Mouse (Mus musculus): ENCODE data around the gene Pim3. TPM values are rescaled to one million over a fixed set of nuclear protein-coding genes. Genes with fewer than 3 reads are reported as not detected.

Gene Pim3
- total and polyA plus RNA-seq, 3 experiments = 11.4 to 26.0 (median 19.0) TPM

GRCm38 (mm10) chr15:88815196-88815700 is 46.7 kb upstream of the Pim3 start:
- Histone ChIP-seq H3K27ac (ENCODE audit: insufficient read depth, low read depth) (no peak overlapping the region), H3K9ac (ENCODE audit: insufficient read depth, low read depth) (no peak overlapping the region), H3K79me2 (replicated peaks; ENCODE audit: control insufficient read depth, extremely low read depth, insufficient read depth, poor library complexity, severe bottlenecking) (peaks cover 14% of the 10 kb centered on the region; the same call in 1 of the 2 replicates), H3K36me3 (replicated peaks in 1 of 2; ENCODE audit: control insufficient read depth in 1 of 2, insufficient read depth in 1 of 2, low read length in 1 of 2) (peaks cover 44 to 69% of the 10 kb centered on the region in 2 experiments), H3K9me3 (replicated peaks; ENCODE audit: low read length) (no peaks in the 10 kb centered on the region), H3K4me1 (ENCODE audit: control insufficient read depth in 1 of 2, insufficient read depth in 2 of 2) (peaks cover under 1 to 12% of the 10 kb centered on the region in 2 experiments; a peak in 2 of 4 replicates), H3K4me3 (replicated peaks in 1 of 3; ENCODE audit: low read depth in 2 of 3, low read length in 2 of 3, poor library complexity in 1 of 3) (no peak overlapping the region), H3K4me2 (ENCODE audit: insufficient read depth, low read depth, poor library complexity, severe bottlenecking) (no peak overlapping the region), H3K27me3 (replicated peaks) (no peaks in the 10 kb centered on the region)
- dilution Hi-C loops (cut with MboI; ENCODE audit: extremely low pct_ligation_motif_present, extremely low pct_unique_long_range_greater_than_20kb, low sequenced_read_pairs) (no loop called here), in situ Hi-C loops (cut with MboI; ENCODE audit: low pct_ligation_motif_present, low pct_unique_long_range_greater_than_20kb, low sequenced_read_pairs) (no loop called here)
- TF ChIP-seq NRF1 (IDR thresholded peaks at IDR 0.05; ENCODE audit: low read depth, low read length) (no peak), ZC3H11A (IDR thresholded peaks at IDR 0.05; ENCODE audit: low read depth, low read length) (no peak), TBP (conservative IDR thresholded peaks at IDR 0.05; ENCODE audit: low read depth, low read length) (no peak)
- no peak for DNase-seq (ENCODE audit: extremely low read depth)

GRCm38 (mm10) chr15:88819026-88819905 is 42.7 kb upstream of the Pim3 start, which contains the start of the genes Alg12 and Creld2:
TSS of gene Alg12 (minus strand) at chr15:88819318.
TSS of gene Creld2 (plus strand) at chr15:88819646.
- peak within 1 kb of the TSS; percentile 95 for H3K9ac ChIP-seq (ENCODE audit: insufficient read depth, low read depth)
- DNase-seq (ENCODE audit: extremely low read depth) = peak; percentile 99
- dilution Hi-C loops (cut with MboI; ENCODE audit: extremely low pct_ligation_motif_present, extremely low pct_unique_long_range_greater_than_20kb, low sequenced_read_pairs) (no loop called here), in situ Hi-C loops (cut with MboI; ENCODE audit: low pct_ligation_motif_present, low pct_unique_long_range_greater_than_20kb, low sequenced_read_pairs) (no loop called here)
- H3K4me1 ChIP-seq (ENCODE audit: control insufficient read depth in 1 of 2, insufficient read depth in 2 of 2) = peaks cover 26 to 52% of the 10 kb centered on the region in 2 experiments
- no peaks in the 10 kb centered on the region for H3K27me3 ChIP-seq (replicated peaks)
- H3K4me3 ChIP-seq (replicated peaks in 1 of 3; ENCODE audit: low read depth in 2 of 3, low read length in 2 of 3, poor library complexity in 1 of 3) = peak within 1 kb of the TSS; percentile 83 to 85 (median 85)
- no peaks in the 10 kb centered on the region for H3K9me3 ChIP-seq (replicated peaks; ENCODE audit: low read length)
- peaks cover 16% of the 10 kb centered on the region; the same call in 1 of the 2 replicates for H3K79me2 ChIP-seq (replicated peaks; ENCODE audit: control insufficient read depth, extremely low read depth, insufficient read depth, poor library complexity, severe bottlenecking)
- peak within 1 kb of the TSS; percentile 51 for H3K27ac ChIP-seq (ENCODE audit: insufficient read depth, low read depth)
- H3K4me2 ChIP-seq (ENCODE audit: insufficient read depth, low read depth, poor library complexity, severe bottlenecking) = peak within 1 kb of the TSS; percentile 80
- H3K36me3 ChIP-seq (replicated peaks in 1 of 2; ENCODE audit: control insufficient read depth in 1 of 2, insufficient read depth in 1 of 2, low read length in 1 of 2) = peaks cover 34 to 64% of the 10 kb centered on the region in 2 experiments
- TF ChIP-seq CHD1 (IDR thresholded peaks at IDR 0.05; ENCODE audit: low read depth, low read length) (no peak), ZMIZ1 (IDR thresholded peaks at IDR 0.05; ENCODE audit: low read depth, low read length) (peak; percentile 74), MAZ (IDR thresholded peaks at IDR 0.05; ENCODE audit: low read depth, low read length) (0 out of 2 replicates have a peak, but pooled peaks have one; percentile 63), EP300 (IDR thresholded peaks at IDR 0.05; ENCODE audit: low read length) (no peak), SMC3 (IDR thresholded peaks at IDR 0.05; ENCODE audit: low read depth, low read length) (no peak), ELF1 (IDR thresholded peaks at IDR 0.05; ENCODE audit: low read depth, low read length) (peak; percentile 97), MXI1 (IDR thresholded peaks at IDR 0.05; ENCODE audit: low read depth, low read length) (peak; percentile 63), CTCF (conservative IDR thresholded peaks at IDR 0.05 in 1 of 2, IDR thresholded peaks at IDR 0.05 in 1 of 2; ENCODE audit: low read depth in 2 of 2, low read length in 2 of 2) (no peak), UBTF (IDR thresholded peaks at IDR 0.05; ENCODE audit: low read depth, low read length) (peak; percentile 80; the same call in 1 of the 2 replicates), ZNF384 (IDR thresholded peaks at IDR 0.05; ENCODE audit: low read depth, low read length) (no peak), BHLHE40 (IDR thresholded peaks at IDR 0.05; ENCODE audit: low read depth, low read length) (no peak), IRF4 (IDR thresholded peaks at IDR 0.05; ENCODE audit: low read depth, low read length) (peak; percentile 45; the same call in 1 of the 2 replicates), MEF2A (IDR thresholded peaks at IDR 0.05; ENCODE audit: borderline replicate concordance, low read depth, low read length) (peak; percentile 45), E2F4 (IDR thresholded peaks at IDR 0.05; ENCODE audit: insufficient replicate concordance, low read depth, low read length) (no peak), KAT2A (IDR thresholded peaks at IDR 0.05; ENCODE audit: insufficient replicate concordance, low read length) (peak; percentile 92; the same call in 1 of the 2 replicates), MAX (IDR thresholded peaks at IDR 0.05; ENCODE audit: low read length) (peak; percentile 39; the same call in 1 of the 2 replicates), ZC3H11A (IDR thresholded peaks at IDR 0.05; ENCODE audit: low read depth, low read length) (no peak), GABPA (IDR thresholded peaks at IDR 0.05; ENCODE audit: insufficient replicate concordance, low read depth, low read length) (peak; percentile 51; the same call in 1 of the 2 replicates), POLR2A (IDR thresholded peaks at IDR 0.05; ENCODE audit: low read depth, low read length) (peak; percentile 87), USF1 (IDR thresholded peaks at IDR 0.05; ENCODE audit: low read depth, low read length) (no peak), SIN3A (IDR thresholded peaks at IDR 0.05; ENCODE audit: low read length) (peak; percentile 90), TCF12 (IDR thresholded peaks at IDR 0.05; ENCODE audit: low read depth, low read length) (peak; percentile 55; the same call in 1 of the 2 replicates), NRF1 (IDR thresholded peaks at IDR 0.05; ENCODE audit: low read depth, low read length) (peak; percentile 89), POLR2AphosphoS2 (IDR thresholded peaks at IDR 0.05; ENCODE audit: low read depth, low read length) (peak; percentile 79; the same call in 1 of the 2 replicates), ETS1 (conservative IDR thresholded peaks at IDR 0.05; ENCODE audit: low read depth, low read length) (no peak), TBP (conservative IDR thresholded peaks at IDR 0.05; ENCODE audit: low read depth, low read length) (peak; percentile 43; the same call in 1 of the 2 replicates), NELFE (IDR thresholded peaks at IDR 0.05; ENCODE audit: low read depth, low read length) (peak; percentile 81), HCFC1 (IDR thresholded peaks at IDR 0.05; ENCODE audit: low read depth, low read length) (peak; percentile 97), PAX5 (IDR thresholded peaks at IDR 0.05; ENCODE audit: low read length) (no peak)

Measured in CH12.LX (cell line).